Mouse (Mus musculus): ENCODE data around the gene Vps33b. TPM values are rescaled to one million over a fixed set of nuclear protein-coding genes. Genes with fewer than 3 reads are reported as not detected.

Gene Vps33b
- polyA plus RNA-seq, 1 experiment from 2014 or later: 11.4 TPM

DNA sequence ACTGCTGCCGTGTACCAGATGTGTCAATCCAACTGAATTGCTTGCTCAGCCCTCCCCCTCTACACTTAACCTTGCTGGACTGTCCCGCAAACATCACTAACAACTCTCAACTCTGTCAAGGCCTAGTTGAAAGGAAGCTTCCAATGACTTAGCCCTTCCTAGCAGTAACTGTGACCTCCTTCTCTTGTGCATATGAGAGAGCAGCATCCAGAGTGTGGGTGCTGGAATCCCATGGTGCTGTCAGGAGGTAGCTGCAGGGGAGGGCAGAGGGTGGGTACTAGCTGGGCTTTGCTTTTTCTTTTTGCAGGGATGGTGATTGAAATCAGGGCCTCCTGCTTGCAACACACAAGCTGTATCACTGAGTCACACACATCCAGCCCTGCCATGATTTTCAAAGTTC is 4.0 kb downstream of the Vps33b start:
- Histone ChIP-seq H3K27ac (replicated peaks in 1 of 2; ENCODE audit: control insufficient read depth in 1 of 2, insufficient read depth in 1 of 2, low read depth in 2 of 2, low read length in 2 of 2) (no peak overlapping the region), H3K4me3 (ENCODE audit: control insufficient read depth in 1 of 2, insufficient read depth in 1 of 2, low read depth in 1 of 2, low read length in 2 of 2) (no peak overlapping the region), H3K9me3 (ENCODE audit: control insufficient read depth, low read length) (peaks cover 11% of the 10 kb centered on the region), H3K4me2 (ENCODE audit: low read length) (no peak overlapping the region), H3K36me3 (ENCODE audit: control insufficient read depth, insufficient read depth, low read length) (peaks cover 63% of the 10 kb centered on the region), H3K4me1 (ENCODE audit: control insufficient read depth in 2 of 2, insufficient read depth in 2 of 2, low read length in 2 of 2) (peaks cover 2 to 16% of the 10 kb centered on the region in 2 experiments; a peak in 3 of 4 replicates), H3K9ac (ENCODE audit: low read length) (no peak overlapping the region), H3K27me3 (ENCODE audit: control insufficient read depth, insufficient read depth, low read length) (no peaks in the 10 kb centered on the region)
- ATAC-seq (ENCODE audit: insufficient number of reproducible peaks, insufficient read depth, low FRiP score, low read depth): no peak
- WGBS: 87% methylated on average over 2 of the region's 2 CpGs

DNA sequence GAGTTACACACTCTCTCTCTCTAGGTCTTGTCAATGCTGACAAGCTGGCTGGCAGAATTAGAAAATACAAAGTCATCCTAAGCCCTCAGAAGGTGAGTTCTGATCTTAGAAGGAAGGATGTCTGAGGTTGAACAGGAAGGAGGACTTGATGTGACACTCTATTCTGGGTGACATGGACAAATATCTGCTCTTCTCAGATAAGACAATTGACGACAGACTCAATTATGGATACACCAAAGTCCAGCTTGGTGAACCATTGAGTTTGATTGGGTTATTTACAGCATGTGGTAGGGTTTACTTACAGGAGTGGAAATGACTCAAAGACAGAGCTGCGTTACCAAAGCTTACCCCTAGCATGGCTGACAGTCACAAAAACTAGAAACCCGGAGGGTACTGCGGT is 6.9 kb downstream of the Vps33b start:
- Histone ChIP-seq H3K4me1 (ENCODE audit: control insufficient read depth in 2 of 2, insufficient read depth in 2 of 2, low read length in 2 of 2) (no peaks in the 10 kb centered on the region), H3K36me3 (ENCODE audit: control insufficient read depth, insufficient read depth, low read length) (peaks cover 90% of the 10 kb centered on the region), H3K9me3 (ENCODE audit: control insufficient read depth, low read length) (peaks cover 11% of the 10 kb centered on the region), H3K4me2 (ENCODE audit: low read length) (no peak overlapping the region), H3K27me3 (ENCODE audit: control insufficient read depth, insufficient read depth, low read length) (no peaks in the 10 kb centered on the region), H3K4me3 (ENCODE audit: control insufficient read depth in 1 of 2, insufficient read depth in 1 of 2, low read depth in 1 of 2, low read length in 2 of 2) (no peak overlapping the region), H3K9ac (ENCODE audit: low read length) (no peak overlapping the region), H3K27ac (replicated peaks in 1 of 2; ENCODE audit: control insufficient read depth in 1 of 2, insufficient read depth in 1 of 2, low read depth in 2 of 2, low read length in 2 of 2) (no peak overlapping the region)
- ATAC-seq (ENCODE audit: insufficient number of reproducible peaks, insufficient read depth, low FRiP score, low read depth): no peak
- WGBS: 96% methylated on average over 4 of the region's 4 CpGs

DNA sequence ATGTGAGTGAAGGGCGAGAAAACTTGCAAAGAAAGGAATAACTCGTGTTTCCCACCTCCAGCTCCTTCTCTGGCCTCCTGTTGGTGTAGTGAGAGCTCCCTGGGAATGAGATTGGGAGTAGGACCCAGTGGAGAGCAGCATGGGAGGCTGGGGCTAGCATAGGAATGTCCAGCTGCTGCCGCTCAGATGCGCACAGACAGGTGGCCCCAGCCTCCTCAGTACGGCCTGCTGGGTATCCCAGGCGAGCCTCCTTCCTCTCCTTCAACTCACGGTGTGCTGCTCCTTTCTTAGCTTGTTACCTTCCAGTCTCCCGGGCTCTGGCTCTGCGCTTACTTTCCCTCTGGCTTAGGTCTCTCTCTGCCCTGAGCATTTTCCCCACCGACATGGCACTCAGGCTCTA is 10.6 kb downstream of the Vps33b start:
- ATAC-seq (ENCODE audit: insufficient number of reproducible peaks, insufficient read depth, low FRiP score, low read depth): no peak
- H3K4me1 ChIP-seq (ENCODE audit: control insufficient read depth in 2 of 2, insufficient read depth in 2 of 2, low read length in 2 of 2): no peaks in the 10 kb centered on the region
- H3K4me2 ChIP-seq (ENCODE audit: low read length): no peak overlapping the region
- no peak overlapping the region for H3K27ac ChIP-seq (replicated peaks in 1 of 2; ENCODE audit: control insufficient read depth in 1 of 2, insufficient read depth in 1 of 2, low read depth in 2 of 2, low read length in 2 of 2)
- H3K36me3 ChIP-seq (ENCODE audit: control insufficient read depth, insufficient read depth, low read length): peaks cover 90% of the 10 kb centered on the region
- H3K4me3 ChIP-seq (ENCODE audit: control insufficient read depth in 1 of 2, insufficient read depth in 1 of 2, low read depth in 1 of 2, low read length in 2 of 2): no peak overlapping the region
- H3K9me3 ChIP-seq (ENCODE audit: control insufficient read depth, low read length): peaks cover 3% of the 10 kb centered on the region
- H3K27me3 ChIP-seq (ENCODE audit: control insufficient read depth, insufficient read depth, low read length): no peaks in the 10 kb centered on the region
- 81% methylated on average over 10 of the region's 10 CpGs for WGBS
- no peak overlapping the region for H3K9ac ChIP-seq (ENCODE audit: low read length)

DNA sequence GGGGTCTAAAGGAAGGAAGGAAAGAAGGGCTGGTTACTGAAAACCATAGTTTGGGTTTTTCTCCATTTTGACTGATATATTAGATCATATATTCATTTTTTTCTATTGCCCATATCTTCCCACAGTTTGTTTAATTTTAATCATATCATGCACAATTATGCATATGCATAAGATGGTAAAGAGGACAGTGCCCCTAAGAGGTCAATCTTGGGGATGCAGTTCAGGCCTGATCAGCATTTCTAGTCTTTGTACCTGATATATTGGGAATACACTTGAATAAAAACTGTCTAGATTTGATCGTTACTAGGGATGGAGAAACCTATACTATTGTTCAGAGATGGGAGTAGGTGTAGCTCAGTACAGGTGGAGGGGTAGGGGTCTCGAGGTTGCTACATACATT is 11.5 kb downstream of the Vps33b start:
- WGBS: 88% methylated on average over 2 of the region's 2 CpGs
- Histone ChIP-seq H3K4me1 (ENCODE audit: control insufficient read depth in 2 of 2, insufficient read depth in 2 of 2, low read length in 2 of 2) (no peaks in the 10 kb centered on the region), H3K4me3 (ENCODE audit: control insufficient read depth in 1 of 2, insufficient read depth in 1 of 2, low read depth in 1 of 2, low read length in 2 of 2) (no peak overlapping the region), H3K27ac (replicated peaks in 1 of 2; ENCODE audit: control insufficient read depth in 1 of 2, insufficient read depth in 1 of 2, low read depth in 2 of 2, low read length in 2 of 2) (no peak overlapping the region), H3K4me2 (ENCODE audit: low read length) (no peak overlapping the region), H3K36me3 (ENCODE audit: control insufficient read depth, insufficient read depth, low read length) (peaks cover 91% of the 10 kb centered on the region), H3K27me3 (ENCODE audit: control insufficient read depth, insufficient read depth, low read length) (no peaks in the 10 kb centered on the region), H3K9me3 (ENCODE audit: control insufficient read depth, low read length) (no peaks in the 10 kb centered on the region), H3K9ac (ENCODE audit: low read length) (no peak overlapping the region)
- no peak for ATAC-seq (ENCODE audit: insufficient number of reproducible peaks, insufficient read depth, low FRiP score, low read depth)

DNA sequence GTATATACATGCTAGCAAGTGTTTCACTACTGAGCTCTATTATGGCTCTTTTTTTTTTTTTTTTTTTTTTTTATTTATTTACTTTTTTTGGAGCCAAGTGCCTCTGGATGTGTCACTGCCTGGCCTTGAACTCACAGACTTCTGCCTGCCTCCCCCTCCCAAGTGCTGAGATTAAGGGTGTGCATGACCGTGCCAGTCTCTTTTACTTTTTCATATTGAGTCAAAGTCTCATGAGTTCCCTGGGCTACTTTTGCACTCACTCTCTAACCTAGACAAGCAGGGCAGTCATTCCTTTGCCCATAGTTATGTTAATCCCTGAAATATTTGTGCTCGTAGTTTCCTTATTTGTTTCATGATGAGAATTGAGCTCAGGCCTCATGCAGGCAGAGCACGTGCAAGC is 12.2 kb downstream of the Vps33b start:
- H3K9ac ChIP-seq (ENCODE audit: low read length): no peak overlapping the region
- 90% methylated on average over 3 of the region's 3 CpGs for WGBS
- H3K4me2 ChIP-seq (ENCODE audit: low read length): no peak overlapping the region
- H3K36me3 ChIP-seq (ENCODE audit: control insufficient read depth, insufficient read depth, low read length): peaks cover 91% of the 10 kb centered on the region
- H3K27ac ChIP-seq (replicated peaks in 1 of 2; ENCODE audit: control insufficient read depth in 1 of 2, insufficient read depth in 1 of 2, low read depth in 2 of 2, low read length in 2 of 2): no peak overlapping the region
- ATAC-seq (ENCODE audit: insufficient number of reproducible peaks, insufficient read depth, low FRiP score, low read depth): no peak
- no peaks in the 10 kb centered on the region for H3K27me3 ChIP-seq (ENCODE audit: control insufficient read depth, insufficient read depth, low read length)
- no peak overlapping the region for H3K4me3 ChIP-seq (ENCODE audit: control insufficient read depth in 1 of 2, insufficient read depth in 1 of 2, low read depth in 1 of 2, low read length in 2 of 2)
- H3K4me1 ChIP-seq (ENCODE audit: control insufficient read depth in 2 of 2, insufficient read depth in 2 of 2, low read length in 2 of 2): no peaks in the 10 kb centered on the region
- no peaks in the 10 kb centered on the region for H3K9me3 ChIP-seq (ENCODE audit: control insufficient read depth, low read length)

DNA sequence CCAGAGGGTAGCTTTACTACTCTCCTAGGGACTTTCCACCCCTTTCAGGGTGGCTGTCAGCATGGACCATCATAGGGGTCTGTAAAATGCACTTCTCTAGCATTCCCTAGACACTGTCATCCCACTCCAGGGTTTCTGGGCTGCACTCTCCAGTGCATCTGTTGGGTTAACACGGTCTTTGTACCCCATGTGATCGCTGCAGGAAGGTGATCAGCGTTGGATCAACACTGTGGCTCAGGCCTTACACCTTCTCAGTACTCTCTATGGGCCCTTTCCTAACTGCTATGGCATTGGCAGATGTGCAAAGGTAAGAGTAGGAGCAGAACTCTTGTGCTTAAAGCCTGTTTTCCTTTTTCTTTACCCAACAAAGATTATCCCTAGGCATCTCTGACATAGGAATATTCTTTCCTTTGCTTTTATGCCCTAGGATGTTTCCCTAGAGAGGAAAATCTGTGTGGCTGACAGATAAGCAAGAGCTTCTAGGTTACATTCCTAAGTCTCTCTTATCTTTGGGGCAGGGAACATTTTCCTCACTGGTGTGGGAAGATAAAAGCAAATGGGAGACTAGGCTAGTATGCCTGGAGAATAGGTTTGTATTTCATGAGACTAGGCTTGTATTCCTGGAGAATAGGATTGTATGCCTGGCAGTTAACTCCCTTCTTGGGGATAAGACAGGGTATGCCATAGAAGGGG is 13.9 kb downstream of the Vps33b start:
- Histone ChIP-seq H3K36me3 (ENCODE audit: control insufficient read depth, insufficient read depth, low read length) (peaks cover 90% of the 10 kb centered on the region), H3K9me3 (ENCODE audit: control insufficient read depth, low read length) (no peaks in the 10 kb centered on the region), H3K9ac (ENCODE audit: low read length) (no peak overlapping the region), H3K27ac (replicated peaks in 1 of 2; ENCODE audit: control insufficient read depth in 1 of 2, insufficient read depth in 1 of 2, low read depth in 2 of 2, low read length in 2 of 2) (peak overlapping the region; percentile 11 to 37; a peak in 1 of 4 replicates), H3K27me3 (ENCODE audit: control insufficient read depth, insufficient read depth, low read length) (no peaks in the 10 kb centered on the region), H3K4me3 (ENCODE audit: control insufficient read depth in 1 of 2, insufficient read depth in 1 of 2, low read depth in 1 of 2, low read length in 2 of 2) (no peak overlapping the region), H3K4me1 (ENCODE audit: control insufficient read depth in 2 of 2, insufficient read depth in 2 of 2, low read length in 2 of 2) (no peaks in the 10 kb centered on the region), H3K4me2 (ENCODE audit: low read length) (no peak overlapping the region)
- no peak for ATAC-seq (ENCODE audit: insufficient number of reproducible peaks, insufficient read depth, low FRiP score, low read depth)
- WGBS: 49% methylated on average over 3 of the region's 3 CpGs

DNA sequence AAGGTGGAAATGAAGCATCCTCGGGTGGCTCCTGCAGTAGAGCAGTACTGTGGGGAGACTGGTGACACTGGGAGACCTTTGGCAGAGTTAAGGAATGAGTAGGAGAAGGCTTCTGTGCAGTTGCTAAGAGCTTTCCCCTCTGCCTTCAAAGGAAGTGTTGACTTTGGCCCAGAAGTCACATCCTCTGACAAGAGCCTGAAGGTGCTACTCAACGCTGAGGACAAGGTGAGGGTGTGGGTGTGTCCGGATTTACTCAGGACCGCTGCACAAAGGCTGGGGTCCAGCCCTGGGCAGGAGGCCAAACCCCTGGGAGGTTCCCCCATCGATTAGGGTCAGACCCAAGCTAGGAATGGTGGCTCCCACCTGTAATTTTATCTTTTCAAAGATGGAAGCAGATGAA is 14.9 kb downstream of the Vps33b start:
- WGBS: 75% methylated on average over 5 of the region's 5 CpGs
- no peak for ATAC-seq (ENCODE audit: insufficient number of reproducible peaks, insufficient read depth, low FRiP score, low read depth)
- peaks cover 85% of the 10 kb centered on the region for H3K36me3 ChIP-seq (ENCODE audit: control insufficient read depth, insufficient read depth, low read length)
- H3K4me3 ChIP-seq (ENCODE audit: control insufficient read depth in 1 of 2, insufficient read depth in 1 of 2, low read depth in 1 of 2, low read length in 2 of 2): no peak overlapping the region
- no peak overlapping the region for H3K4me2 ChIP-seq (ENCODE audit: low read length)
- no peak overlapping the region for H3K9ac ChIP-seq (ENCODE audit: low read length)
- no peaks in the 10 kb centered on the region for H3K4me1 ChIP-seq (ENCODE audit: control insufficient read depth in 2 of 2, insufficient read depth in 2 of 2, low read length in 2 of 2)
- H3K9me3 ChIP-seq (ENCODE audit: control insufficient read depth, low read length): no peaks in the 10 kb centered on the region
- 0 out of 4 replicates have a peak overlapping the region, but pooled peaks of 1 of the 2 experiments have one; percentile 20 for H3K27ac ChIP-seq (replicated peaks in 1 of 2; ENCODE audit: control insufficient read depth in 1 of 2, insufficient read depth in 1 of 2, low read depth in 2 of 2, low read length in 2 of 2)
- H3K27me3 ChIP-seq (ENCODE audit: control insufficient read depth, insufficient read depth, low read length): no peaks in the 10 kb centered on the region

DNA sequence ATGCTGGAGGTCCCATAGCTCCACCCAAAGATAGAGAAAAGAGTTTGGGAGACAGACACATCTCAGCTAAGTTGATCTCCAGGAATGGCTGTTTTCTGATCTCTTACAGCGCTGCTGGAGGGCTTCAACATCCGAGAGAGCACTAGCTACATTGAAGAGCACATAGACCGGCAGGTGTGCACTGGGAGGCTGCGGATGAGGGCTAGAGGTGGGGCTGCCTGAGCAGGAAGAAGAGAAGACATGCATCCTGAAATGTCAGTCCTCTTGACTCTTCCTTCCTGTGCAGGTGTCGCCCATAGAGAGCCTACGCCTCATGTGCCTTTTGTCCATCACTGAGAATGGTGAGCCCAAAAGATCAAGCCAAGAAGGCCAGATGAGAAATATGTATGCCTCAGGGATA is 16.3 kb downstream of the Vps33b start:
- H3K9ac ChIP-seq (ENCODE audit: low read length): no peak overlapping the region
- no peaks in the 10 kb centered on the region for H3K9me3 ChIP-seq (ENCODE audit: control insufficient read depth, low read length)
- H3K4me2 ChIP-seq (ENCODE audit: low read length): no peak overlapping the region
- H3K4me1 ChIP-seq (ENCODE audit: control insufficient read depth in 2 of 2, insufficient read depth in 2 of 2, low read length in 2 of 2): no peaks in the 10 kb centered on the region
- WGBS: 92% methylated on average over 6 of the region's 6 CpGs
- no peaks in the 10 kb centered on the region for H3K27me3 ChIP-seq (ENCODE audit: control insufficient read depth, insufficient read depth, low read length)
- peaks cover 83% of the 10 kb centered on the region for H3K36me3 ChIP-seq (ENCODE audit: control insufficient read depth, insufficient read depth, low read length)
- no peak for ATAC-seq (ENCODE audit: insufficient number of reproducible peaks, insufficient read depth, low FRiP score, low read depth)
- no peak overlapping the region for H3K27ac ChIP-seq (replicated peaks in 1 of 2; ENCODE audit: control insufficient read depth in 1 of 2, insufficient read depth in 1 of 2, low read depth in 2 of 2, low read length in 2 of 2)
- H3K4me3 ChIP-seq (ENCODE audit: control insufficient read depth in 1 of 2, insufficient read depth in 1 of 2, low read depth in 1 of 2, low read length in 2 of 2): no peak overlapping the region
